Mouse (Mus musculus): Measurements from ENCODE around the gene 2510039O18Rik.

2510039O18Rik gene

DNA sequence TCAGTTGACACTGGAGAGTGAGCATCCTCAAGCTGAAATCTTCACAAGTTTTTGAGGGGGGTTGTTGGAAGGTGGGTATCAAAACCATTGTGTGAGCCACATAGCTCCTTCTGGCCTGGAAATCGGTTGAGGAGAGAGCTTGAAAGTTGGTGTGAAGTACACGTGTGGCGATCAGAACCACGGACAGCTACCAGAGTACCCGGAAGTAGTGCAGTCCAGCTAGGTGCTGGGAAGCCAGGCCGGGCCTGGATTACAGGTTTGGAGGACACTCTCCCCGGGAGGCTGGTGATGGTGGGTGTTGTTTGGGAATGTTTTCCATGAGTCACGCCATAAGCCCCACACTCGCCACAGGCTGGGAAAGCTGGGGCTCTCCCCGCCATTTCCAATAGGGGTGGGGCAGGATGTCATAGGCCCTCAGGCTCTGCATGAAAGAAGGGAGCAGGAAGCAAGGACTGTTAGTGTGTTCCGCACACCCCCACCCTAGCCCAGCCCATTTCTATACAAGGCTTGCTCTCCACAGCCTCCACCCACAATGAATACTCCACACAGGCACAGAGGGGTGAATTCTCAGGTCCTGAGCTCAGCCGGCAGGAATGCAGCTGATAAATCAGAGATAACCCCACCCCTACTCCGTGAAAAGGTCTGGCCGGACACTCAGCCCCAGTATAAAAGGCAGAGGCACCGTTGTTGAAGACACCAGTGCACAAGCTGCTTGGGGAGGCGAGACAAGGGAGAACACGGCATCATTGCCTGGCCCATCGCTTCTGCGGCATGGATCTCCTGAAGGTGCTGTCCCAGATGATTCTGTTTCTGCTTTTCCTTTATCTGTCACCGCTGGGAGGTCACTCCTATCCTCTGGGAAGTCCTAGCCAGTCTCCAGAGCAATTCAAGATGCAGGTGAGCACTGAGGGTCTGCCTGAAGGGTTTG is 44.8 kb downstream of the 2510039O18Rik start, which contains the start of gene Nppb:
Gene Nppb (plus strand): TSS at position 584 of the 928 bp plus-strand sequence.
- DNase-seq (ENCODE audit: low spot score in 2 of 2) = no peak

DNA sequence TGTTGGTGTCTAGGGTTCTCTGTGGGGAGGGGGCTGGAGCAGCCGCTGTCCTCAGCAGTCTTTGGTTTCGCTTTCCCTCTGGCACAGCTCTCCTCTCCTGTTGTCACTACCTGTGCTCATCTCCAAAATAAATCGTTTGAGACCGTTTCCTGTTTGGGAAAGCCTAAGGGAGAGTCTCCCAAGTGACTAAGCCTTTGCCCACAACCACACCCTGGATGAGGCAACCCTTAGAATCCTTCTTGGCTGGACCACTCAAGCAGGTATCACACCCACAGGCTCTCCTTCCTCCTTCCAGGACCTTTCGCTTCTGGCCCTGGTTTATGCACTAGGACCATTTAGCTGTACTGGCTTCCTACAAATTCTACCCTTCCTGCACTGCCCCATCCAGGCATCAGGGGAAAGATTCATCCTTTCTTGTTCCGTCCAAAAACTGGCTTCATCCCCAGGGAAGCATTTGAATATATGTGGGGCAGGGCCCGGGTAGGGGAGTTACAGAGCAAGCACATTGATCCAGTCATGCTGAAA is 52.9 kb downstream of the 2510039O18Rik start:
- no peak for DNase-seq (ENCODE audit: low spot score in 2 of 2)

DNA sequence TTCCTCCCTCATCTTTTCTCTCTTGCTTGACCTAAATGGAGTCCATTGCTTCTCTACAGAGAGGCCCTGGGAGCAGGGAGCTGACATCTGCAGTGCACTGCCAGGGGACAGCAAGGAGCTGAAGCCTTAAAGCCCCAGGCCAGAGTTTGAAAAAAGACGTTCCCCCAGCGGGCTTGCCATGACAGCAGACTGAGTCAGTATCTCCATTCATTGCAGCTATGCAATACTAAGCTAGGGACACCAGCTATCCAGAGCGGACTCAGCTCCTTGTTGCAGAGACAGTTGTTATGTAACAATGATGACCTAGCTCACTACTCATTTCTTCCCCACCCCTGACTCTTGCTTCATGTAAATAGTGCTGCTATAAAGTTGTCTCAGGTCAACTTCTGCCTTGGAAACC is 54.6 kb downstream of the 2510039O18Rik start:
- DNase-seq (ENCODE audit: low spot score in 2 of 2) = no peak

All from cerebellum, postnatal 4 days (tissue).